Mouse (Mus musculus) heart, postnatal 36 days (tissue): ENCODE data around the gene Emc8. TPM values are rescaled to one million over a fixed set of nuclear protein-coding genes. Genes with fewer than 3 reads are reported as not detected.
A peak's percentile ranks its signal among the peaks of the same experiment; 100 is the strongest.

Source experiments
- DNase-seq, 2 experiments: peaks; one replicate each; pipeline ENCODE4 v3.0.0; 2021 to 2022
- intact Hi-C: fragments of 180-260 bp; cut with DNase I; formaldehyde crosslinking; loops from one replicate; pipeline ENCODE4 v1.15.1; 2025
- total RNA-seq, 2 experiments: library from RNA; stranded (reverse); gene quantifications; 2 replicates each; pipeline ENCODE4 v1.2.3; 2021

The Emc8 gene
- total RNA-seq, 2 experiments from 2014 or later, result 40.2 to 46.2 TPM

- DNase-seq, result no peak
- intact Hi-C loops, result no loop called here
Measured at GRCm38 (mm10) chr8:120647532-120647931, 20.8 kb downstream of the Emc8 start, which contains the start of gene 1190005I06Rik. TSS of gene 1190005I06Rik (minus strand) at chr8:120647632.

DNA sequence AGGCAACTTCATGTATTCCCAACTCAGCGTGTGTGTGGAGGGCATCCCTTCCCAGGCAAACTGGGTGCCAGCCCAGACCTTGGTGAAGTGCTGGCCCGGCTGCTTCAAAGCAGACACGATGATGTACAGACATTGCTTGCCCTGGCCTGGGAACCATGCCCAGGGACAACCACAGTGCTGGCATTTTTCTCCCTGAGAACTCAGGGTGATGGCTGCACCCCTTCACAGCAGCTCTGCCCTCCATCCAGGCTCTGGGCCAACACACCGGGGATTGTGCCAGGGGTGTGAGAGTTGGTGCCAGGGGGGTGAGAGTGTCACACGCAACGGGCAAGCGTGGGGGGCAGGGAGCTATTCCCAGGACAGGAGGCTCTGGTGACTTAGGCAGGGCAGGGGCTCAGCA, 23.7 kb downstream of the Emc8 start:
- intact Hi-C loops, result no loop called here
- peak; percentile 72 to 77 for DNase-seq

DNA sequence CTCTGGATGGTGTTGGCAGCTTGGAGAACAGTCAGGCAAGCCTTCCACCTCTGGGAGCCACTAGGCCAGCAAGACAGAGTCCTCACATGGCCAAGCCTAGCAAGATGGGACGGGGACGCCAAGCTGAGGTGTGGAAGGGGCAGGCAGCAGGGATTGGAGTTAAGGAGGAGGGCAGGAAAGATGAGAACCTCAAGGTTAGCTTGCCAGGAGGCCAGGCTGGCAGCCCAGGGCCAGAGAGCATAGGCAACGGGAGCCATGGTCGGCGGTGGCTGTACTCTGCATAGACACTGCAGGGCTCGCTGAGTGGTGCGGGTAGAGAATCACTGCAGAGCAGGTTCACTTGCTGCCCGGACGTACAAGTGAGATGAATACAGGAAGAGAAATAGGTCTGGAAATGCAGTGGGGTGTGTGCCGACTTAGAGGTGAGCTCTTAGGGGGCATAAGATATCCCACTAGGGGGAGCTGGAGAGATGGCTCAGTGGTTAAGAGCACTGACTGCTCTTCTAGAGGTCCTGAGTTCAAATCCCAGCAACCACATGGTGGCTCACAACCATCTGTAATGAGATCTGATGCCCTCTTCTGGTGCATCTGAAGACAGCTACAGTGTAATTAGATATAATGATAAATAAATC, 26.2 kb downstream of the Emc8 start:
- no peak for DNase-seq
- intact Hi-C loops, result no loop called here

GRCm38 (mm10) chr8:120641245-120641644, 27.1 kb downstream of the Emc8 start:
- no peak for DNase-seq

DNA sequence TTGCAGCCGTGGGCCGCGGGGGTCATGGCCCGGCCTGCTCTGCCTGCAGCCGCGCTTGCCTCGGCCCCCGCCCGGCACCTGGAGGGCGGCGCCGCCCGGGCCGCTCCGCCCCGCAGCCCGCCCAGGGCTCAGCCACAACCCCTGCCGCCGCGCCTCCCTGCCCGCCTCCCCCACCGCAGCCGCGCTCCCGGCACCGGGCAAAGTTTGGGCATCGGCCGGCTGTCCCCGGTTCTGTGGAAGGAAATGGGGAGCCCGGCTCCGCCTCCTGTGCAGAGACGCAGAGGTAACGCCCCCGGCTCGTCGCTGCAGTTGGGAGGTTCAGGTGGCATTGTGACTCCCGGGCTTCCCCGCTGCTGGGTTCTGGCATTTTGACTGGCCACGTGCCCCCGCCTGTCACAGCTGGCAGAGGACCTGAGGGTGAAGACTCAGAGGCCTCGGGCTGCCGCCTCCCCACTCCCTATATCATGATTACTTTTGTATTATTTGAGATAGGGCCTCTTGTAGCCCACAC, 34.0 kb downstream of the Emc8 start:
- DNase-seq, result peak; percentile 45 to 63
- intact Hi-C loops, result no loop called here

More at GRCm38 (mm10) chr8:120641245-120641644, 27.1 kb downstream of the Emc8 start:
- intact Hi-C loops, result no loop called here

GRCm38 (mm10) chr8:120633665-120634271, 34.6 kb downstream of the Emc8 start:
- intact Hi-C loops, result no loop called here
- DNase-seq, result no peak

GRCm38 (mm10) chr8:120632969-120633664, 35.3 kb downstream of the Emc8 start:
- DNase-seq, result no peak
- intact Hi-C loops, result no loop called here

DNA sequence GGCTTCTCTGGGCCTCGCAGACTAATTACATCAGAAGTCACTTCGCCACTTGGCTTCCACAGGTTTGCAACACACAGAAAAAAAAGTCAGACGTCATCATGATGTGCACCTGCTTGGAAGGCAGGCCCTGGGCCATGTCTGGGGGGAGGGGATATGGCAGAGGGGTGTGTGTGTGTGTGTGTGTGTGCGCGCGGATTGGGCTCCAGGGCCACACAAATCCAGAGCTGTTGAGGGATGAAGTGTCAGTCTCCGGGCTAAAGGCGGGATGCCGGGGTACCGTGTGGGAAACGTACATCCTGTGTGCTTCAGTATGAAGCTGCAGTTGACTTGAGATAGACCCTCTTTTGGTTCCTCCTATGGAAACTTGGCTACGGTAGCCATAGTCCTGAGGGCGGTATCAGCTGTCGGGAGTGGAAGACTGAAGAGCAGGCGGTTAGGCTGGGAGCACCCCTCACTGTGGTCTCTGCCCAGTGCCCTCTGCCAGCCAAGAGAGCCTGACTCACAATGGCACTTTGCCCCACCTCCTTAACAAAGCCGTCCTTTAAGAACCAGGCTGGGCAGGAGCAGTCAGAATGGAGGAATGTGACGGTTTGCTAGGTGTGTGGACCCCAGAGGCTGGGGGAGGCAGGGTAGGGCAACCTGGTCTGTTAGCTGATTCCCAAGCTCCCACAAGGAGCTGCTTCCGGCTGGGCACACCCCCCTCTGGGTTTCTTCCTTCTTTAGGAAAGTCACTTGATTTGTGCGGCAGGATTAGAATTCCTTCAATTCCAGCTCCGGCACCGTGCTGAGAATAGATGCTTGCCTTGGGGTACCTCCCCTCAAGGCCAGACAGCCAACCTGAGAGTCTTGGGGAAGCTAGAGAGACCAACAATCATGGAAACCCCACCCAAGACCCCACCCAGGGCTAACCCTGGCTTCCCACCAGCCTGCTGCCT, 36.7 kb downstream of the Emc8 start:
- DNase-seq, result no peak
- intact Hi-C loops, result no loop called here

- DNase-seq, result no peak
- intact Hi-C loops, result no loop called here
Measured at GRCm38 (mm10) chr8:120630848-120631247, 37.5 kb downstream of the Emc8 start.

DNA sequence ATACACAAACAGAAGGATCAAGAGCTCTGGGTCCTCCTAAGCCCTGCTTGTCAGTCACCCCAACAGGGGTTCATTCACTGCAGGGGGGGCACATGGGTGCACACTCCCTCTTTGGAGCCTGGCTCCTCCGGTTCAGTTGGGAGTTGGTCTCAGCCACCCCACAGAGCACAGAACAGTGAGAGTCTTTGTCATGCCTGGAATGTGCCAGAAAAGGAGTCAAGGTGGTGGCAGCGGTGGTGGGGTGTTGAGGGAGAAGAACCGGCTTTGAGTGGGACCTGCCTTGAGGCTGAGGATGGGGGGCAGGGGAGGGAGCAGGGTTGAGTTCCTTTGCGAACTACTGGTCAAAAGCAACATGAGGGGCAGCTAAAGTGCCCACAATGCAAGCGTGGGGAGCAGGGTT, 38.3 kb downstream of the Emc8 start:
- DNase-seq, result no peak
- intact Hi-C loops, result no loop called here

DNA sequence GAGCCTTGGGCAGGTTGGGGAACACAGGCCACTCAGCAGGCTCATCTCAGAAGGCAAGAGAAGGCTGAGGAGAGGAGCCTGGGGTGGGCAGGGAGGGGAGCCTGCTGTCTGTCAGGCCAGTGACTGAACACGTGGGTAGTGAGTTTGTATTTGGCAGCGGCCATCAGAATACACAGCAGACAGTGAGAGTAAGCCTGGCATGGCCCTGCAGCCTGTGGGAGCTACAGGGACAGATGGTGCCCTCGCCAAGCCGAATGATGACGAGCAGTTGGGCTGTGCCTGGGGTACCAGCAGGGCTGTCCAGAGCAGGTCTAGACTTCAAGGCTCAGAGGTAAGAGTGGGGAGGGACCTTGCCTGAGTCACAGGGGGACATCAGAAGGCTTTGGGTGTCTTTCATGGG, 41.1 kb downstream of the Emc8 start:
- no peak for DNase-seq
- intact Hi-C loops, result no loop called here

GRCm38 (mm10) chr8:120626461-120626860, 41.9 kb downstream of the Emc8 start:
- intact Hi-C loops, result no loop called here
- DNase-seq, result no peak

- intact Hi-C loops, result no loop called here
- no peak for DNase-seq
Measured at GRCm38 (mm10) chr8:120623608-120624007, 44.8 kb downstream of the Emc8 start.

- no peak for DNase-seq
- intact Hi-C loops, result no loop called here
Measured at GRCm38 (mm10) chr8:120622161-120622560, 46.2 kb downstream of the Emc8 start.

DNA sequence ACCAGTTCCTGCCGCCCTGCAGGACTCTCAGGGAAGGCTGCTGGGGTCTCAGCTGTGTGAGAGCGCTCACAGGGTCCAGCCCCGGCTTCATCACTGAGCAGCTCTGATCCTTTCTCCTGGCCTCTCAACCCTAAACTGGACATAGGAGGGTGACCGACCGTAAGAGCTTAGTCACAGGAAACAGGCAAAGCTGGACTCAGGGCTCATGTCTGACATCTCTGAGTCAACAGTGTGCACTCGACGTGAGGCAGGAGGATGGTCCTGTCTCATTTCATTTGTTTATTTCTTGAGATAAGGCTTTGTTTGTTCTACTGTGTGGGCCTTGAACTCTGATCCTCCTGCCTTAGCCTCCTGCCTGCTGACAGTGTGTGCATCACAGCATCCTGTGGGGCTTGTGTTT, 47.9 kb downstream of the Emc8 start:
- intact Hi-C loops, result no loop called here
- no peak for DNase-seq

DNA sequence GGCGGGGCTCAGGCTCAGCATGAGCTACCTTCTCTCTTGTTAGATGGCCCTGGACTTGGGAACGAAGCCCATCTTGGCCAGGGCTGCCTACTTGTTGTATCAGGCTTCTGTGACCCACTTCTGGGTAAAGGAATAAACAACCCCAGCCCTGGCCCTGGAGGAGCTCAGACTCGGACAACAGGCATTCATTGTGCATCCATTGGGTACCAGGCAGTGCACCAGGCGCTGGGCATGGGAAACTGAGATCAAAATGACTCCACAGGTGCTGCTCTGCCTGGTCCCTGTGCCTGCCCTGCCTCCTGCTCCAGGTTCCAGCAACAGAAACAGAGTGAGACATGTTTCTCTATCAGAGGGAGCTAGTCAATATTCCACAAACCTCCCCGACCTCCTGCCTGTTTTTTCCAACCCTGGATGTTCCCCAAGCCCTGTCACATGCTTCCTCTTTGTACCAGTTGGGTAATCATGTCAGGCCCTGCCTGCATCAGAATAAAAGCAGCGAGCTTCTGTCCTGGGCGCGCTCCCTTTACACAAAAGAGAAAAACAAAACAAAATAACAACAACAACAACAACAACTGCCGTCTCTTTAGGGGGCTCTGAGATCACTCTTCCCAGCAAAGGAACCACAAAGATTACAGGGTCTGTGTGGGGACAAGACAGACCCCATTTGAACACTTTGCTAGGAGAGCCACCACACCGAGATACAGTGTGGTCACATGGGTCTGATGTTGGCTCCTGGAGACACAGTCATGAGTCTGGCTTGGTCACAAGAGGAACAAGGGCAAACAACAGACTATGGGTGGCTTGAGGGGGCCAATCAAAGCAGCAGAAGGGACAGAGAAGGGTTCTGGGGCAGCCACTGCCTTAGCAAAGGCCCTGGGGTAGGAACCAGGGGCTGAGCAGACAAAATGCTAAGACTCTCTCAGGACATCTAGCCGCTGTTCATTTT, 48.9 kb downstream of the Emc8 start:
- DNase-seq, result peak; percentile 36 to 53
- intact Hi-C loops, result no loop called here

- peak; percentile 75 to 80 for DNase-seq
- intact Hi-C loops, result no loop called here
Measured at GRCm38 (mm10) chr8:120618110-120618509, 50.3 kb downstream of the Emc8 start.

- intact Hi-C loops, result no loop called here
Measured at GRCm38 (mm10) chr8:120616663-120617626, 51.4 kb downstream of the Emc8 start.

More at GRCm38 (mm10) chr8:120616663-120617626, 51.4 kb downstream of the Emc8 start:
- DNase-seq, result no peak
